ENCODE assay signal across 21 mouse cellular contexts in genomic region chr1:194540923-194541322, GRCm38 (mm10).
DNase-seq lines count a peak whose midpoint lies in the region; TF ChIP-seq lines count a peak whose summit lies in the region.
"Had no signal": no experiment of that assay in that cellular context is flagged by ENCODE, and none has a peak within 500 bp of the region (broad histone marks: within the 10 kb centered on the region; RNA-seq: fewer than 3 reads in every experiment).

No protein-coding gene starts in this region.

- no peak overlapping the region for H3K4me3 ChIP-seq in heart, adult 2 months
- H3K4me3 ChIP-seq: embryonic facial prominence, embryonic 13.5 days; erythroblast, embryonic 14.5 days; forebrain, embryonic 12.5 days; heart, embryonic 12.5 days; left cerebral cortex, adult 2 months; limb, embryonic 10.5 days had no signal

- H3K79me2 ChIP-seq in heart, adult 2 months (replicated peaks; ENCODE audit: control insufficient read depth, insufficient read depth, low read length), result no peaks in the 10 kb centered on the region

- peak; percentile 45 for DNase-seq in cerebellum, adult 11-12 months
- peak; percentile 23 for DNase-seq in cerebellum, adult 8-10 months
- peak; percentile 47 to 48 for DNase-seq in cerebellum, postnatal 36 days
- DNase-seq in layer of hippocampus, postnatal 14 days (ENCODE audit: low spot score in 2 of 2), result peak; percentile 21 to 58
- no peak for DNase-seq in gastrocnemius, postnatal 14 days
- no peak for DNase-seq in heart, adult 2 months
- DNase-seq in spleen, postnatal 10 days (ENCODE audit: low spot score in 2 of 2), result no peak
- DNase-seq: adrenal gland, adult 2 months; heart, postnatal 10 days; kidney, postnatal 36 days; liver; lung, postnatal 4 days; midbrain, embryonic 14.5 days; thymus, postnatal 25 days had no signal

- no peaks in the 10 kb centered on the region for H3K36me3 ChIP-seq in heart, adult 2 months (ENCODE audit: control insufficient read depth, insufficient read depth, low read length)
- H3K36me3 ChIP-seq: embryonic facial prominence, embryonic 13.5 days; forebrain, embryonic 12.5 days; heart, embryonic 12.5 days; limb, embryonic 10.5 days had no signal

- no peaks in the 10 kb centered on the region for H3K27me3 ChIP-seq in heart, adult 2 months (ENCODE audit: control insufficient read depth, insufficient read depth, low read length)
- H3K27me3 ChIP-seq: embryonic facial prominence, embryonic 13.5 days; forebrain, embryonic 12.5 days; heart, embryonic 12.5 days had no signal

- 94% methylated on average over 2 of the region's 2 CpGs for WGBS in heart, adult 2 months

- TF ChIP-seq CTCF in heart, adult 2 months (IDR thresholded peaks at IDR 0.05), result no peak

- no peak for TF ChIP-seq EP300 in heart, adult 2 months (IDR thresholded peaks at IDR 0.05; ENCODE audit: insufficient read depth, low read depth, low read length)

- no peak overlapping the region for H3K9ac ChIP-seq in heart, adult 2 months (ENCODE audit: low read depth, low read length)
- H3K9ac ChIP-seq: embryonic facial prominence, embryonic 13.5 days; forebrain, embryonic 12.5 days; heart, embryonic 12.5 days had no signal

- H3K27ac ChIP-seq in heart, adult 2 months, result no peak overlapping the region
- H3K27ac ChIP-seq: embryonic facial prominence, embryonic 13.5 days; forebrain, embryonic 12.5 days; hindbrain, postnatal 0 days; left cerebral cortex, adult 2 months; limb, embryonic 10.5 days had no signal

- no peaks in the 10 kb centered on the region for H3K4me1 ChIP-seq in heart, adult 2 months (ENCODE audit: control insufficient read depth, insufficient read depth, low read length)
- H3K4me1 ChIP-seq: embryonic facial prominence, embryonic 13.5 days; forebrain, embryonic 12.5 days; heart, embryonic 12.5 days; limb, embryonic 10.5 days had no signal

- intact Hi-C loops in gastrocnemius, postnatal 14 days (cut with DNase I; ENCODE audit: low total_unique reads), result no loop called here
- intact Hi-C loops in heart, adult 2 months (cut with DNase I), result no loop called here

- no peak for TF ChIP-seq POLR2A in heart, adult 2 months (IDR thresholded peaks at IDR 0.05; ENCODE audit: insufficient read depth, low read depth, low read length)

Comparison
In these comparisons a context has a peak if more than half of its experiments do, and no peak if none do; other contexts are left out.
1. DNase-seq: peak in cerebellum, adult 11-12 months (single experiment), cerebellum, adult 8-10 months (single experiment), cerebellum, postnatal 36 days (2 of 2) and layer of hippocampus, postnatal 14 days (2 of 2); none in gastrocnemius, postnatal 14 days (single experiment), heart, adult 2 months (0 of 2) and spleen, postnatal 10 days (0 of 2).